Mouse (Mus musculus) heart, embryonic 12.5 days (tissue): Measurements from ENCODE around the gene Ppy. TPM values are rescaled to one million over a fixed set of nuclear protein-coding genes. Genes with fewer than 3 reads are reported as not detected.
A peak's percentile ranks its signal among the peaks of the same experiment; 100 is the strongest.

Experiments used
- ATAC-seq: fragments of 200-750 bp; cut with Nextera tagmentation; 2 replicates; pipeline ENCODE4 v1.8.0; 2017; ENCODE audit warnings: moderate TSS enrichment, moderate library complexity; ENCODE audit not compliant: insufficient number of reproducible peaks, low FRiP score
- H3K27ac ChIP-seq: fragments of 300-500 bp; sonication (generic); 2 replicates; pipeline ENCODE4 v1.5.1; 2016; ENCODE audit warnings: mild to moderate bottlenecking, moderate library complexity; ENCODE audit not compliant: poor library complexity, severe bottlenecking
- H3K27me3 ChIP-seq: fragments of 300-500 bp; sonication (generic); replicated peaks from 2 replicates; pipeline ENCODE4 v1.6.1; 2016; ENCODE audit warnings: mild to moderate bottlenecking, moderate library complexity
- H3K36me3 ChIP-seq: fragments of 300-500 bp; sonication (generic); 2 replicates; pipeline ENCODE4 v1.6.1; 2016; ENCODE audit warnings: mild to moderate bottlenecking, moderate library complexity
- H3K4me1 ChIP-seq: fragments of 300-500 bp; sonication (generic); replicated peaks from 2 replicates; pipeline ENCODE4 v1.6.1; 2016; ENCODE audit warnings: mild to moderate bottlenecking
- H3K4me2 ChIP-seq: fragments of 300-500 bp; sonication (generic); 2 replicates; pipeline ENCODE4 v1.6.1; 2016; ENCODE audit warnings: mild to moderate bottlenecking, moderate library complexity
- H3K4me3 ChIP-seq: fragments of 300-500 bp; sonication (generic); 2 replicates; pipeline ENCODE4 v1.5.1; 2016; ENCODE audit warnings: mild to moderate bottlenecking
- H3K9ac ChIP-seq: fragments of 300-500 bp; sonication (generic); 2 replicates; pipeline ENCODE4 v1.6.1; 2016; ENCODE audit warnings: mild to moderate bottlenecking, moderate library complexity
- H3K9me3 ChIP-seq: fragments of 300-500 bp; sonication (generic); replicated peaks from 2 replicates; pipeline ENCODE4 v1.6.1; 2016; ENCODE audit warnings: mild to moderate bottlenecking, moderate library complexity
- WGBS: fragments of 180-500 bp; shearing (Covaris S2); methylation state at CpG from one replicate; pipeline ENCODE4 v1.1.7; 2016; 5-methylcytosine and 5-hydroxymethylcytosine counted together
- polyA plus RNA-seq: library from polyadenylated mRNA; unstranded; fragments of >200 nt; fragmentation: Nextera tagmentation; extraction: Ambion mirVana; gene quantifications from 2 replicates; pipeline ENCODE4 v1.2.1, GENCODE M21; 2016

Gene Ppy
- polyA plus RNA-seq, 1 experiment from 2014 or later: not detected

DNA sequence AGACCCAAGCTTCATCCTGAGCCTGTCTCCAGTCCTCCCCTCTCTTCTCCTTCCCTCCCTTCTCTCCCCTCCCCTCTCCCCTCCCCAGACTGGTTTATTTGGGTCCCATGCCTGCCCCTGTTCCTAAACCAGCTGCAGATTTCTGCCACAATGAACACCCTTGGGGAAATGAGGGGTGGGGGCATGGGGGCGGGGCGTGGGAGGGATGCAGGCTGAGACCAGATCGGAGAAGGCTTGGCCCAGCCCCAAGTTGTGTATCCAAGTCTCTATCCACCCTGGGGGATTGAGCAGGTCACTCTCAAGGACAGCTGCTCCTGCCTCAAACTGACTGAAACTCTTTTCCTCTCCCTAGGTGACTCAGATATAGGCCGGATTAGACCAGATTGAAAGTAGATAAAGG, 33.4 kb upstream of the Ppy start:
- Histone ChIP-seq H3K4me2 (no peak overlapping the region), H3K27me3 (peaks cover 22% of the 10 kb centered on the region), H3K9me3 (no peaks in the 10 kb centered on the region), H3K4me1 (peaks cover 9% of the 10 kb centered on the region; the same call in 1 of the 2 replicates), H3K9ac (no peak overlapping the region), H3K27ac (no peak overlapping the region), H3K36me3 (no peaks in the 10 kb centered on the region), H3K4me3 (no peak overlapping the region)
- ATAC-seq: no peak
- WGBS: 26% methylated on average over 4 of the region's 4 CpGs

DNA sequence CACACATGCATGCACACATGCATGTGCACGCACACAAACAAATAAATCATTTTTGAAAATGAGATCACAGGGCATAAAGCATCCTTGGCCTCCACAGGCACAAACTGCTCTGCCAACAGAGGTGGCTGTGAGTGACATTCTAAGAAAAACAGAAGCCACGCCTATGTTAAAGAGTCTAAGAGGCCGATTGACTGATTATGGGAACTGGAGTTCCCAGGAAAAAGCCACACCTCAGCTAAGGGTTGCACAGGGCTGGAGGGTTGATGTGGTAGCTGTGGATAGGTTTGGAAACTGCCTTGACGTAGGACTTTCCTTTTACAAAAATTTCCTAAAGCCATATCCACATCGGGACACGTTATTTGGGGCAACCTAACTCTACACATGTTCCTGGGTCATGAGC, 16.3 kb upstream of the Ppy start:
- 69% methylated on average over 6 of the region's 6 CpGs for WGBS
- no peak for ATAC-seq

DNA sequence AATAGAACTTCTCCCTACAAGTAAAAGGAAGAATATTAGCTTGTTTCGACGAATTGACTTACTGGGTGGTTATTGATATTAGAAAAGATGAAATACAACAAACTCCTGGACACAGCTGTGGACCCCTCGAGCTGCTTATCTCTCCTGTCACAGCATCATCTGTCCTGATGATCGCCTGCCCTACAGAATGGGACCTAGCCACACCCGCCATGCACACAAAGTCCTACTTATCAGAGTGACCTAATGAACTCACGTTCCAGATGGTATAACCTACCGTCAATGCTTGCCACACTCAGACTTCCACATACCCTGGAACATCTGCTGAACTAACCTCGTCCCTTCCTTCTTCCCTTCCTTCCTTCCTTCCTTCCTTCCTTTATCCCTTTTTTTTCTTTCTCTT, 15.1 kb upstream of the Ppy start:
- Histone ChIP-seq H3K36me3 (no peaks in the 10 kb centered on the region), H3K9ac (no peak overlapping the region), H3K9me3 (no peaks in the 10 kb centered on the region), H3K4me2 (no peak overlapping the region), H3K27ac (no peak overlapping the region), H3K4me1 (no peaks in the 10 kb centered on the region), H3K4me3 (no peak overlapping the region), H3K27me3 (peaks cover 11% of the 10 kb centered on the region; the same call in 1 of the 2 replicates)
- WGBS: 46% methylated on average over 8 of the region's 8 CpGs
- ATAC-seq: no peak

More for the DNA sequence above, 16.3 kb upstream of the Ppy start:
- Histone ChIP-seq H3K4me2 (no peak overlapping the region), H3K27ac (no peak overlapping the region), H3K4me1 (no peaks in the 10 kb centered on the region), H3K9ac (no peak overlapping the region), H3K36me3 (no peaks in the 10 kb centered on the region), H3K4me3 (no peak overlapping the region), H3K27me3 (peaks cover 11% of the 10 kb centered on the region; the same call in 1 of the 2 replicates), H3K9me3 (no peaks in the 10 kb centered on the region)

DNA sequence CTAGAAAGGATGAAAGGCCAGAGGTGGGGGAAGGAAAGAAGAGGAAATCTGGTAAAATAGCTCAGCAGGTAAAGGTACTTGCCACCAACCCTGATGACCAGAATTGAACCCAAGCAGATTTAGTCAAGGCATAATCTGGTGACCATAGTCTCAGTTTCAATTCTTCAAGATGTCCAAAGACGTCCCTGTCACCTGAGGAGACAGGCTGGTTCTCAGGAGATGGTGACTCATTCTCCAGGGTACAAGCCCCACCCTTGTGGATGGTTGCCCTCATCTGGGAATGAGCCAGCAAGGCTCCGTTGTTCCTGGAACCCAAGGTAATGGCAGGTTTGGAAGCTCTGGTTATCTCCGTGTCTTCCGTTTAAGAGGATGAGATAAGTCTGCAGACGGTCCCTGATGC, 10.5 kb upstream of the Ppy start:
- H3K4me3 ChIP-seq: no peak overlapping the region
- no peak overlapping the region for H3K27ac ChIP-seq
- peaks cover 50% of the 10 kb centered on the region for H3K27me3 ChIP-seq
- H3K9me3 ChIP-seq: no peaks in the 10 kb centered on the region
- ATAC-seq: no peak
- 35% methylated on average over 5 of the region's 5 CpGs for WGBS
- no peak overlapping the region for H3K9ac ChIP-seq
- peaks cover 6% of the 10 kb centered on the region for H3K4me1 ChIP-seq
- H3K36me3 ChIP-seq: no peaks in the 10 kb centered on the region
- no peak overlapping the region for H3K4me2 ChIP-seq

DNA sequence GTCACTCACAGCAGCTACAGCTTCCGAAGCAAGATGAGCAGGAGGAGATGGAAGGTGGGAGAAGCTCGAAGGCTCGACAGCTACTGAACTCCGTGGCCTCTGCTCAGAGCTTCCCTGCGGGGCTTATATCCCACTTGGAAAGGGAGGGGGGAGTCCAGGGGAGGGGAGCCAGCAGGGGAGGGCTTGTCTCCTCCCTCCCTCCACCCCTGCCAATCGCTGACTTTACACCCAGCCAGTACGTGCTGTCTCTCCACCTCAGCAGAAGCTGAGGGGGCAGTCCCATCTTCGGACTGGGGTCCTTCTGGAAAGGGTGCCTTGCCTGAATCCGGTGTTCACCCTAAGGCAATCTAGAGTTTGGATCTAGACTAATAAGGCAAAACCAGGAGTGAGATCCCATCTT, 6.6 kb upstream of the Ppy start, which contains the start of gene Pyy:
TSS of gene Pyy (minus strand) at position 101 of the 400 bp plus-strand sequence.
- Histone ChIP-seq H3K36me3 (no peaks in the 10 kb centered on the region), H3K4me2 (peak within 1 kb of the TSS; percentile 22; the same call in 1 of the 2 replicates), H3K27me3 (peaks cover 77% of the 10 kb centered on the region), H3K9ac (no peak within 1 kb of the TSS), H3K4me3 (peak within 1 kb of the TSS; percentile 21), H3K27ac (no peak within 1 kb of the TSS), H3K4me1 (peaks cover 9% of the 10 kb centered on the region), H3K9me3 (no peaks in the 10 kb centered on the region)
- WGBS: 17% methylated on average over 9 of the region's 9 CpGs
- ATAC-seq: no peak

DNA sequence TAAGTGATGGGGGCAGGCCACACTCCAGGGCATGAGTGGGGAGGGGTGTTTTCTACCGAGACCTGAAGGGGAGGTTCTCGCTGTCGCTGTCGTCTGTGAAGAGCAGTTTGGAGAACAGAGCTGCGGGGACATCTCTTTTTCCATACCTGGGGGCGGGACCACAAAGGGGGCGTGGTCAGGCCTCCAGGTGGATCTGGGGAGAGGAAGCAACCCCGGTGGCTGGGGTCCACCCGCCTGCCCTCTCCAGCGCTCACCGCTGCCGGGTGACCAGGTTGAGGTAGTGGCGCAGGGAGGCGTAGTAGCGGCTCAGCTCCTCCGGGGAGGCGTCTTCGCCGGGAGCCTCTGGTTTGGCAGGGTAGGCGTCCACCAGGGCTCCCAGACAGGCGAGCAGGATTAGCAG, 5.8 kb upstream of the Ppy start:
- Histone ChIP-seq H3K36me3 (no peaks in the 10 kb centered on the region), H3K4me1 (peaks cover 16% of the 10 kb centered on the region), H3K27ac (no peak overlapping the region), H3K9me3 (no peaks in the 10 kb centered on the region), H3K27me3 (peaks cover 78% of the 10 kb centered on the region), H3K4me2 (peak overlapping the region; percentile 22; the same call in 1 of the 2 replicates), H3K9ac (no peak overlapping the region), H3K4me3 (peak overlapping the region; percentile 21)
- no peak for ATAC-seq
- 2% methylated on average over 21 of the region's 21 CpGs for WGBS

DNA sequence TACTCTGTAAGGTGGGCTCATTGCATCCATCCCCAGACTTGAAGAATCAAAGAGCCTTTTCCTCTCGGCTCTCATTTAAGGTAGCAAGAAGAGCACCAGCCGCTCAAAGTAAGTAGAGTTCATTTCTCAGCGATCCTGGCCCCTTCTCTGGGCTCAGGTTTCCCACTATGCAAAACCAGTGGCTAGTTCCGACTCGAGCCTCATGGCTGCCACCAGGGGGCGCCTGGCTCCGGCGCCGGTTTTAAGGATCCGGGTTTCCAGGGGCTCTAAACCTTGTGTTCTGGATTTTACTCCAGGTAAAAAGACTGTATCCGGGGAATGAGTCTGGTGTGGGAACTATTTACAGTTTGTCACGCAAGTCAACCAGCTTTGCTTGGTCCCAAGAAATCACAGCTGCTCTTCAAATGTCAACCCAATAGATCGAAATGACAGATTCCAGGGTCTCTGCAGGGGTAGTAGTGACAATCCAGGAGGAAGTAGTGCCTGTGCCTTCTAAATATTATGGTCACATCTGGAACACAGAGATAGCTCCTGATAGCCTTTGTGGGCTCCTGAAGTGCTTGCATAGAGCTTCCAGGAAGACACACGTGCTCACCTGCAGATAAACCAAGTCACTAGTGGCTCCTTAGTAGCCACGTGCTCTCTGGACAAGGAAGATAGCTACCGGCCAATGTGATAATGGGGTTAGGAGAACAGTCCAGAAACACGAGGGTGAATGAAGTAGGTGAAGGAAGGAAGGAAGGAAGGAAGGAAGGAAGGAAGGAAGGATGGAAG, 1.6 kb upstream of the Ppy start:
- Histone ChIP-seq H3K9me3 (no peaks in the 10 kb centered on the region), H3K9ac (peak overlapping the region; percentile 29; the same call in 1 of the 2 replicates), H3K36me3 (no peaks in the 10 kb centered on the region), H3K4me2 (peak overlapping the region; percentile 39; the same call in 1 of the 2 replicates), H3K4me1 (peaks cover 17% of the 10 kb centered on the region), H3K27me3 (peaks cover 85% of the 10 kb centered on the region), H3K4me3 (no peak overlapping the region), H3K27ac (no peak overlapping the region)
- ATAC-seq: no peak
- 11% methylated on average over 17 of the region's 17 CpGs for WGBS

DNA sequence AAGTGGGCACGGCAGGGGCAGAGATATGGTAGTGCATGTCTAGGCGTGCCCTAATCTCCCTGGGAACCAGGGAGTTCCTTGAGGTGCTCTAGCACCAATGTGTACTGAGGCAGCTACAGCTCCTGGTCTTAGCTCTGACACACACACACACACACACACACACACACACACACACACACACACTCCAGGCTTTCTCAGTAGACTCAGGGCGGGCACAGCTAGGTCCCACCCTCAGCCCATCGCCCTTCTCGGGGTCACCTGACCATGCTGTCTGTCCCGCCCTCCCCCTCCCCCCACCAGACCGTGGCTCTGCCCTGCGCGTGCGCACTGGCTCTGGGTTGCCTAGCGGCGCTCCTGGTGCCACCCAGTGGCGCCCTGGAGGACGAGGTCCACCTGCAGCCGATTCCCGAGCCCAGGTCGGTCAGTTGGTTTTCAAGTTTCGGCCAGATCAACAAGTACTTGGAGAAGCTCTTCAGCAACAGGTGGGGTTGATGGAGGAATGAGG, 4.2 kb downstream of the Ppy start:
- 5% methylated on average over 17 of the region's 18 CpGs for WGBS
- Histone ChIP-seq H3K27ac (no peak overlapping the region), H3K27me3 (peaks cover 36% of the 10 kb centered on the region), H3K4me3 (peak overlapping the region; percentile 25), H3K36me3 (no peaks in the 10 kb centered on the region), H3K9ac (peak overlapping the region; percentile 52), H3K9me3 (no peaks in the 10 kb centered on the region), H3K4me1 (peaks cover 22% of the 10 kb centered on the region), H3K4me2 (peak overlapping the region; percentile 64)
- peak; percentile 92 for ATAC-seq

DNA sequence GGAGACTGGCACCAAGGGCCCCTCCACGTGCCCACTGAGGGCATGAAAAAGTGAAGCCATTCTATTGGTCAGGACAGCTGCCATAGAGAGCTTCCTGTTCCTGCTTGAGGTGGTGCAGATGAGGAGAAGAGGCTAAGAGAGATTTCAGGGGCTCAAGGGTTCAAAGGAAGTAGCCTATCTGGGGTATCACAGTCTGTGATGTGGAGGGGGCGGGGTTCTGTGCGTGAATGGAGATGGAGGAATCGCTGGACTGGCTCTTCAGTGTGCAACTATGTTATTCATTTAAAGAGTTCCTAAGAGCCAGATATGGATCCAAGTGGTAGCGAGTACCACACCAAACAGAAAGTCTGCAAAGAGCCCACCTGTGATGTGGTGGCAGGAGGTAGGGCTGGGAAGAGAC, 4.7 kb downstream of the Ppy start:
- H3K4me3 ChIP-seq: peak overlapping the region; percentile 25
- H3K9ac ChIP-seq: no peak overlapping the region; the same call in 1 of the 2 replicates
- H3K27ac ChIP-seq: no peak overlapping the region
- peaks cover 33% of the 10 kb centered on the region for H3K27me3 ChIP-seq
- no peaks in the 10 kb centered on the region for H3K9me3 ChIP-seq
- peak overlapping the region; percentile 64 for H3K4me2 ChIP-seq
- 60% methylated on average over 5 of the region's 5 CpGs for WGBS
- ATAC-seq: no peak
- peaks cover 21% of the 10 kb centered on the region for H3K4me1 ChIP-seq
- H3K36me3 ChIP-seq: no peaks in the 10 kb centered on the region

DNA sequence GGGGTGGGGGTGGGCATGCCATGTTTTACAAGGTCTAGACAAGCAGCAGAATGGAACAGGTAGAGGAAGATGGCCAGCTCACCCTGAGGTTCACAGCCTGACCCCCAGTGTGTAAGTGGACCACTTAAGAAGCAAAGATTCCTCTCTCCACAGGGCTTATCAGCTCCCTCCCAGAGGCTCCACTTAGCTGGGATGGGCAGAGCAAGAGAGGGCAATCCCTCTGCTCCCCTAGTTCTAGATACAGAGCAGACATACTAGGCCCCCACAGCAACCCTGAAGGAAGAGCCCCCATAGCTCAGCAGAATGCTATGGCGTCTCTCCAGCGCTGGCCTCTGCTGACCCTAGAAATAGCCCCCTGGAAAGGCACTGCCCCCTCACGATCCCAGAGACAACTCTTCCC, 5.4 kb downstream of the Ppy start:
- Histone ChIP-seq H3K36me3 (no peaks in the 10 kb centered on the region), H3K27me3 (peaks cover 25% of the 10 kb centered on the region), H3K4me3 (no peak overlapping the region), H3K9me3 (no peaks in the 10 kb centered on the region), H3K27ac (no peak overlapping the region), H3K4me2 (no peak overlapping the region), H3K4me1 (peaks cover 21% of the 10 kb centered on the region), H3K9ac (no peak overlapping the region)
- ATAC-seq: no peak
- 66% methylated on average over 3 of the region's 3 CpGs for WGBS

DNA sequence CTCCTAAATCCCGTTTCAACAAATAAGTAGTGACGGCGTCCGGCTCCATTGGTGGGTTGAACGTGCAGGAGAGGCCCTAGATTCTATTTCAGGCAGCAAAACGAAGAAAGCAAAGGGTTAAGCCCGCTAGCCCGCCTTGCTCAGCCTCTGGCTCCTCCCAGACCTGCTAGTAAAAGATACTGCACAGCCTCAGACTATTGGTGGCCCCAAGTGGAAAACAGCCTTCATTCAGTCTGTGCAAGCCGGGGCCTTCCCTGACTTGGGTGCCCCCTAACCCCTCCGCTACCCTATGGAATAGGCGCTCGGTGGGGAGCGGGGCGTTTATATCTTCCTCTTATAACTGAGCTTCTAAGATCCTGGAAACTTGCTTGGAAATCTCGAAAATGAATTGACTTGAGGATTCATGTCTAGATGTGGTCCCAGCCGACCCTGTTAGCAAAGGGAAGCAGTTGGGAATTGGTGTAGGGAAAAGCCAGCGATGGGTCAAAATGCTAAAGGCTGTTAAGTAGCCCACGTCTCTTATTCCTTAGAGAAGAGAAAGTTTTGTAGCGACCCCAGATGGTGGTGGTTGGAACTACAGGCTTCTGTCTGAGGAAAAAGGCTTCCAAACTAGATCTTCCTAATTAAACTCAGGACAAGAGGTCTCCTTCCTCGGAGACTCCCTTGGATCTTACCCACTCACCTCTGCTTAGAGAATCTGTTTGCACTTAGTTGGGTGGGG, 11.9 kb downstream of the Ppy start:
- ATAC-seq: peak; percentile 81
- Histone ChIP-seq H3K27me3 (no peaks in the 10 kb centered on the region), H3K9me3 (no peaks in the 10 kb centered on the region), H3K27ac (peak overlapping the region; percentile 83), H3K4me1 (peaks cover 25% of the 10 kb centered on the region), H3K36me3 (0 out of 2 replicates have a peak, but pooled peaks cover 4% of the 10 kb centered on the region), H3K4me2 (peak overlapping the region; percentile 91), H3K4me3 (peak overlapping the region; percentile 62), H3K9ac (peak overlapping the region; percentile 78)
- WGBS: under 1% methylated on average over 20 of the region's 20 CpGs
